Mouse (Mus musculus) bone marrow macrophage, adult 2 months (primary cell): ENCODE measurements around the gene Gm5624. TPM values are rescaled to one million over a fixed set of nuclear protein-coding genes. Genes with fewer than 3 reads are reported as not detected.
"Not testable (repeated sequence)": the region's sequence is repeated elsewhere in the genome, so short reads cannot be mapped to it uniquely, and the experiment has no call there.

Experiments
- H3K27ac ChIP-seq: 2 replicates; pipeline ENCODE4 v1.5.1; 2012; ENCODE audit warnings: low read depth, low read length; ENCODE audit not compliant: insufficient read depth
- H3K4me1 ChIP-seq: 2 replicates; pipeline ENCODE4 v1.6.1; 2012; ENCODE audit warnings: low read length; ENCODE audit not compliant: control insufficient read depth, insufficient read depth
- H3K4me3 ChIP-seq: 2 replicates; pipeline ENCODE4 v1.5.1; 2012; ENCODE audit warnings: mild to moderate bottlenecking, low read length, moderate library complexity; ENCODE audit not compliant: insufficient read depth
- polyA plus RNA-seq: library from polyadenylated mRNA; stranded (reverse); fragments of >200 nt; gene quantifications from 2 replicates; pipeline ENCODE4 v1.2.4, GENCODE M21; 2012; ENCODE audit not compliant: missing spikeins, insufficient read depth, insufficient read length

Gm5624 gene
- not detected in 2 replicates for polyA plus RNA-seq

- not testable (repeated sequence) for H3K27ac ChIP-seq, H3K4me1 ChIP-seq, H3K4me3 ChIP-seq
Observed at GRCm38 (mm10) chr14:44627737-44628136, at the start of gene Gm5624. Gene Gm5624, minus strand, starts transcription at chr14:44627938.

- not testable (repeated sequence) for H3K27ac ChIP-seq, H3K4me3 ChIP-seq, H3K4me1 ChIP-seq
Observed at GRCm38 (mm10) chr14:44591765-44592164, 36.0 kb downstream of the Gm5624 start.

- not testable (repeated sequence) for H3K4me3 ChIP-seq, H3K27ac ChIP-seq, H3K4me1 ChIP-seq
Observed at GRCm38 (mm10) chr14:44582853-44583252, 44.9 kb downstream of the Gm5624 start, which contains the start of gene Gm8247. Gene Gm8247, plus strand, starts transcription at chr14:44583153.

GRCm38 (mm10) chr14:44547961-44548360, 79.8 kb downstream of the Gm5624 start:
- H3K4me1 ChIP-seq, H3K4me3 ChIP-seq, H3K27ac ChIP-seq: not testable (repeated sequence)

- H3K27ac ChIP-seq, H3K4me3 ChIP-seq, H3K4me1 ChIP-seq: not testable (repeated sequence)
Observed at GRCm38 (mm10) chr14:44517976-44518375, 109.8 kb downstream of the Gm5624 start, which contains the start of gene Gm17093. Gene Gm17093, plus strand, starts transcription at chr14:44518276.

Other genes with a start within 250 kb of the Gm5624 start
- not detected in 2 replicates for gene Gm3371, start 217.2 kb downstream of the Gm5624 start, polyA plus RNA-seq
- not detected in 2 replicates for gene Gm8232, start 194.3 kb downstream of the Gm5624 start, polyA plus RNA-seq
- not detected in 2 replicates for gene BC061237, start 135.5 kb downstream of the Gm5624 start, polyA plus RNA-seq
- not detected in 2 replicates for gene Gm17093, start 109.7 kb downstream of the Gm5624 start, polyA plus RNA-seq
- not detected in 2 replicates for gene Gm8247, start 44.8 kb downstream of the Gm5624 start, polyA plus RNA-seq
- gene Gm8257, start 78.5 kb upstream of the Gm5624 start, polyA plus RNA-seq = not detected in 2 replicates
- gene Gm8267, start 122.4 kb upstream of the Gm5624 start, polyA plus RNA-seq = not detected in 2 replicates
- gene Ptgdr, start 231.4 kb upstream of the Gm5624 start, polyA plus RNA-seq = not detected in 2 replicates